Mouse (Mus musculus) kidney, adult 2 months (tissue): ENCODE measurements at regions not wholly inside any gene's neighbourhood (a gene's known extent, or its start where the extent isn't known, plus 50 kb on each side); places are given as distances from the start of the nearest gene placed in this dataset.

Source experiments
- CTCF ChIP-seq: fragments of 200-500 bp; conservative IDR thresholded peaks from 2 replicates; pipeline ENCODE4 v1.5.1; 2011; ENCODE audit warnings: low read depth, mild to moderate bottlenecking, control low read depth, low read length, moderate library complexity, mixed read lengths; ENCODE audit not compliant: insufficient read depth, insufficient read length
- POLR2A ChIP-seq: fragments of 200-500 bp; IDR thresholded peaks from one replicate; pipeline ENCODE4 v1.6.1; 2011; ENCODE audit warnings: low read depth, low read length, control low read depth

DNA sequence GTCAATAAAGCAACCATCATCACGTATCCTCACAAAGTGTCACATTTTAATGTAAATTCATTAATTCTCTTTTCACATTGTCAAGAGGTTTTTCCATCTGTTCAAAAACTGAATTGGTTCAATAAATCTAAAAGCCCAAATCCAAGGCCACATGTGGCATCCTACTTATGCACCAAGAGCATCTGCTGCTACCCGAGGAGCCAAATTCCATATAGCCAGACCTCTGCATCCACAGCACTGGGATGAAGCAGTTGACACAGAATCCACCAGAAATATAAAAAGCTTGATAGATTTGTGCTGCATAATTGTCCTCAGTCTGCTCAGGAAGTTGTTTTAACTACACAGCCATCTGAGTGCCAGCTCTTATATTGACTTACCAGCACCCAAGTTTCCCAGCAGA, 164.4 kb upstream of the Tram1l1 start:
- TF ChIP-seq POLR2A (no peak), CTCF (no peak)
